Mouse (Mus musculus): ENCODE results near the gene Pik3cb. TPM values are rescaled to one million over a fixed set of nuclear protein-coding genes. Genes with fewer than 3 reads are reported as not detected.

The Pik3cb gene
- total RNA-seq, 4 experiments from 2014 or later = 26.4 to 29.2 (median 27.6) TPM

GRCm38 (mm10) chr9:99081718-99082117, 58.7 kb downstream of the Pik3cb start:
- no peak for DNase-seq (ENCODE audit: low spot score in 2 of 2)

- DNase-seq (ENCODE audit: low spot score in 2 of 2) = no peak
Observed at GRCm38 (mm10) chr9:99081308-99081707, 59.1 kb downstream of the Pik3cb start.

- no peak for DNase-seq (ENCODE audit: low spot score in 2 of 2)
Observed at GRCm38 (mm10) chr9:99080657-99081056, 59.8 kb downstream of the Pik3cb start.

GRCm38 (mm10) chr9:99074462-99074861, 66.0 kb downstream of the Pik3cb start:
- DNase-seq (ENCODE audit: low spot score in 2 of 2) = no peak

- no peak for DNase-seq (ENCODE audit: low spot score in 2 of 2)
Observed at GRCm38 (mm10) chr9:99072538-99072937, 67.9 kb downstream of the Pik3cb start.

GRCm38 (mm10) chr9:99065311-99065710, 75.1 kb downstream of the Pik3cb start:
- DNase-seq (ENCODE audit: low spot score in 2 of 2) = peak in 1 of 2 experiments; percentile 43

- no peak for DNase-seq (ENCODE audit: low spot score in 2 of 2)
Observed at GRCm38 (mm10) chr9:99064216-99064615, 76.2 kb downstream of the Pik3cb start.

GRCm38 (mm10) chr9:99062544-99062943, 77.9 kb downstream of the Pik3cb start:
- DNase-seq (ENCODE audit: low spot score in 2 of 2) = peak; percentile 48 to 81

GRCm38 (mm10) chr9:99057751-99058150, 82.7 kb downstream of the Pik3cb start:
- peak in 1 of 2 experiments; percentile 43 for DNase-seq (ENCODE audit: low spot score in 2 of 2)

GRCm38 (mm10) chr9:99049760-99050159, 90.7 kb downstream of the Pik3cb start:
- DNase-seq (ENCODE audit: low spot score in 2 of 2) = no peak

GRCm38 (mm10) chr9:99048724-99049250, 91.6 kb downstream of the Pik3cb start:
- DNase-seq (ENCODE audit: low spot score in 2 of 2) = no peak

GRCm38 (mm10) chr9:99044761-99045160, 95.7 kb downstream of the Pik3cb start:
- DNase-seq (ENCODE audit: low spot score in 2 of 2) = peak; percentile 37 to 70

- no peak for DNase-seq (ENCODE audit: low spot score in 2 of 2)
Observed at GRCm38 (mm10) chr9:99042641-99043040, 97.8 kb downstream of the Pik3cb start.

- no peak for DNase-seq (ENCODE audit: low spot score in 2 of 2)
Observed at GRCm38 (mm10) chr9:99041994-99042393, 98.4 kb downstream of the Pik3cb start.

- DNase-seq (ENCODE audit: low spot score in 2 of 2) = no peak
Observed at GRCm38 (mm10) chr9:99035575-99035974, 104.8 kb downstream of the Pik3cb start, which contains the start of gene Gm1123. Gene Gm1123 (minus strand): TSS chr9:99035715.

- no peak for DNase-seq (ENCODE audit: low spot score in 2 of 2)
Observed at GRCm38 (mm10) chr9:99034111-99034510, 106.3 kb downstream of the Pik3cb start.

GRCm38 (mm10) chr9:99032031-99032430, 108.4 kb downstream of the Pik3cb start:
- no peak for DNase-seq (ENCODE audit: low spot score in 2 of 2)

- no peak for DNase-seq (ENCODE audit: low spot score in 2 of 2)
Observed at GRCm38 (mm10) chr9:99021751-99022150, 118.7 kb downstream of the Pik3cb start.

GRCm38 (mm10) chr9:99021166-99021565, 119.3 kb downstream of the Pik3cb start:
- DNase-seq (ENCODE audit: low spot score in 2 of 2) = no peak

- DNase-seq (ENCODE audit: low spot score in 2 of 2) = no peak
Observed at GRCm38 (mm10) chr9:99017679-99018078, 122.7 kb downstream of the Pik3cb start.

GRCm38 (mm10) chr9:99016759-99017158, 123.7 kb downstream of the Pik3cb start:
- DNase-seq (ENCODE audit: low spot score in 2 of 2) = no peak

GRCm38 (mm10) chr9:99016301-99016700, 124.1 kb downstream of the Pik3cb start:
- no peak for DNase-seq (ENCODE audit: low spot score in 2 of 2)

- DNase-seq (ENCODE audit: low spot score in 2 of 2) = no peak
Observed at GRCm38 (mm10) chr9:99009898-99010199, 130.6 kb downstream of the Pik3cb start.
